Mouse (Mus musculus) small intestine, adult 2 months (tissue): ENCODE measurements around the gene Olfr820.
"Not testable (repeated sequence)": the region's sequence is repeated elsewhere in the genome, so short reads cannot be mapped to it uniquely, and the experiment has no call there.

Experiments
- CTCF ChIP-seq: fragments of 200-500 bp; IDR thresholded peaks from 2 replicates; pipeline ENCODE4 v1.5.1; 2012; ENCODE audit warnings: low read depth, mild to moderate bottlenecking, control low read depth, inconsistent platforms, low read length, moderate library complexity, mixed read lengths; ENCODE audit not compliant: insufficient replicate concordance, insufficient read length; ENCODE audit errors: extremely low read depth
- POLR2A ChIP-seq: fragments of 200-500 bp; IDR thresholded peaks from 2 replicates; pipeline ENCODE4 v1.6.1; 2012; ENCODE audit warnings: low read depth, mild to moderate bottlenecking, control low read depth, inconsistent platforms, low read length, moderate library complexity

DNA sequence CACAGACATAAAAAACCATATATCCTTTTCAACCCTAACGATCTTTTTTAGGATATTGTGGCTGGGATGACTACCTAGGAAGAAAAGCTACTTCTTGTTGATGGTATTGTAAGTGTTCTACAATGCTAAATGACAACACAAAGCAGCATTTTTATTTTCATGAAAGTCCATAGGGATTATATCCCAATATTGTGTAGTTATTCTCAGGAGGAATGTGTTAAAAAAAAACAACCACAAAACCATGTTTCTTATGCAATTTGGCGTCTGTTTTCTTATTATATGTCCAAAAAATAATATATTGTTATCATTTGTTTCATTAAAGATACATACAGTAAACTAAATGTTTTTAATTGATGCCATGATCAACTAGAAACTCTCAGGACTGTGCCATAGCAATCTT is 36.4 kb upstream of the Olfr820 start, which contains the start of gene Olfr247:
- not testable (repeated sequence) for TF ChIP-seq POLR2A, CTCF
